Mouse (Mus musculus) MEL (cell line): ENCODE measurements at regions not wholly inside any gene's neighbourhood (a gene's known extent, or its start where the extent isn't known, plus 50 kb on each side); places are given as distances from the start of the nearest gene placed in this dataset.

ENCODE experiments used
- DNase-seq: peaks from one replicate; pipeline ENCODE4 v3.0.0; 2011; ENCODE audit warnings: low read depth, low spot score
- H3K27ac ChIP-seq: 2 replicates; pipeline ENCODE4 v1.5.1; 2012; ENCODE audit warnings: low read depth, mild to moderate bottlenecking, control low read depth, low read length, moderate library complexity; ENCODE audit not compliant: control insufficient read depth
- H3K27me3 ChIP-seq, 2 experiments: fragments of 150-350 bp in 1 of 2; sonication (generic) in 1 of 2; 2 replicates each; pipeline ENCODE4 v1.6.1; 2012; ENCODE audit warnings: low read length in 2 of 2, mild to moderate bottlenecking in 2 of 2, improper control_type of control experiment in 1 of 2, moderate library complexity in 1 of 2; ENCODE audit not compliant: insufficient read depth in 2 of 2, control insufficient read depth in 1 of 2
- H3K36me3 ChIP-seq, 2 experiments: 2 replicates each; pipeline ENCODE4 v1.6.1; 2012 to 2014; ENCODE audit warnings: low read length in 2 of 2, improper control_type of control experiment in 1 of 2, inconsistent platforms in 1 of 2, mild to moderate bottlenecking in 1 of 2; ENCODE audit not compliant: insufficient read depth in 2 of 2, control insufficient read depth in 1 of 2
- H3K4me1 ChIP-seq, 2 experiments: fragments of 150-350 bp in 1 of 2; sonication (generic) in 1 of 2; 2 replicates each; pipeline ENCODE4 v1.6.1; 2012; ENCODE audit warnings: low read length in 2 of 2, improper control_type of control experiment in 1 of 2, mild to moderate bottlenecking in 1 of 2; ENCODE audit not compliant: insufficient read depth in 2 of 2, control insufficient read depth in 1 of 2
- H3K4me3 ChIP-seq, 2 experiments: fragments of 150-350 bp in 1 of 2; sonication (generic) in 1 of 2; 2 replicates each; pipeline ENCODE4 v1.5.1; 2012; ENCODE audit warnings: low read depth in 2 of 2, low read length in 2 of 2, mild to moderate bottlenecking in 2 of 2, moderate library complexity in 2 of 2, control low read depth in 1 of 2, improper control_type of control experiment in 1 of 2; ENCODE audit not compliant: control insufficient read depth in 1 of 2, insufficient read depth in 1 of 2
- H3K79me2 ChIP-seq: 2 replicates; pipeline ENCODE4 v1.6.1; 2012; ENCODE audit warnings: mild to moderate bottlenecking, low read length, moderate library complexity; ENCODE audit not compliant: control insufficient read depth, poor library complexity, insufficient read depth
- H3K9ac ChIP-seq: 2 replicates; pipeline ENCODE4 v1.6.1; 2012; ENCODE audit warnings: low read depth, mild to moderate bottlenecking, control low read depth, low read length, moderate library complexity; ENCODE audit not compliant: control insufficient read depth, poor library complexity, severe bottlenecking
- H3K9me3 ChIP-seq: fragments of 150-350 bp; sonication (generic); replicated peaks from 2 replicates; pipeline ENCODE4 v1.6.1; 2012; ENCODE audit warnings: mild to moderate bottlenecking, low read length, improper control_type of control experiment, moderate library complexity; ENCODE audit not compliant: insufficient read depth
- BHLHE40 ChIP-seq: IDR thresholded peaks from 2 replicates; pipeline ENCODE4 v1.6.1; 2012; ENCODE audit warnings: low read depth, mild to moderate bottlenecking, inconsistent platforms, low read length, improper control_type of control experiment, borderline replicate concordance
- CTCF ChIP-seq, 3 experiments: IDR thresholded peaks in 2 of 3; conservative IDR thresholded peaks in 1 of 3; 2 replicates each; pipeline ENCODE4 v1.5.1; 2011 to 2012; ENCODE audit warnings: low read length in 3 of 3, low read depth in 2 of 3, mild to moderate bottlenecking in 2 of 3, improper control_type of control experiment in 1 of 3, inconsistent platforms in 1 of 3, mixed read lengths in 1 of 3, moderate library complexity in 1 of 3; ENCODE audit not compliant: control insufficient read depth in 1 of 3, insufficient read depth in 1 of 3, poor library complexity in 1 of 3, severe bottlenecking in 1 of 3
- ETS1 ChIP-seq: IDR thresholded peaks from 2 replicates; pipeline ENCODE4 v1.6.1; 2012; ENCODE audit warnings: low read depth, mild to moderate bottlenecking, inconsistent platforms, low read length, improper control_type of control experiment, moderate library complexity
- GATA1 ChIP-seq: IDR thresholded peaks from 2 replicates; pipeline ENCODE4 v1.6.1; 2011; ENCODE audit warnings: low read depth, low read length, improper control_type of control experiment
- HCFC1 ChIP-seq: IDR thresholded peaks from 2 replicates; pipeline ENCODE4 v1.6.1; 2012; ENCODE audit warnings: low read depth, mild to moderate bottlenecking, inconsistent platforms, low read length, improper control_type of control experiment, moderate library complexity
- MAZ ChIP-seq: IDR thresholded peaks from 2 replicates; pipeline ENCODE4 v1.6.1; 2012; ENCODE audit warnings: low read depth, mild to moderate bottlenecking, inconsistent platforms, low read length, improper control_type of control experiment
- RAD21 ChIP-seq: IDR thresholded peaks from 2 replicates; pipeline ENCODE4 v1.6.1; 2011; ENCODE audit warnings: mild to moderate bottlenecking, low read depth, low read length, improper control_type of control experiment
- SIN3A ChIP-seq: IDR thresholded peaks from 2 replicates; pipeline ENCODE4 v1.6.1; 2012; ENCODE audit warnings: low read length, improper control_type of control experiment, inconsistent platforms
- SMC3 ChIP-seq: IDR thresholded peaks from 2 replicates; pipeline ENCODE4 v1.6.1; 2011; ENCODE audit warnings: low read depth, low read length, improper control_type of control experiment
- ZC3H11A ChIP-seq: IDR thresholded peaks from 2 replicates; pipeline ENCODE4 v1.6.1; 2012; ENCODE audit warnings: low read depth, mild to moderate bottlenecking, inconsistent platforms, low read length, improper control_type of control experiment
- ZKSCAN1 ChIP-seq: IDR thresholded peaks from 2 replicates; pipeline ENCODE4 v1.6.1; 2012; ENCODE audit warnings: low read depth, mild to moderate bottlenecking, inconsistent platforms, low read length, improper control_type of control experiment, moderate library complexity

- Histone ChIP-seq H3K4me3 (no peak overlapping the region), H3K9ac (no peak overlapping the region), H3K79me2 (no peaks in the 10 kb centered on the region), H3K4me1 (no peaks in the 10 kb centered on the region), H3K27me3 (no peaks in the 10 kb centered on the region; a peak in 1 of 4 replicates), H3K27ac (no peak overlapping the region), H3K9me3 (no peaks in the 10 kb centered on the region), H3K36me3 (no peaks in the 10 kb centered on the region)
- TF ChIP-seq ZC3H11A (no peak), SIN3A (no peak), ETS1 (no peak), RAD21 (no peak), CTCF (IDR thresholded peaks at IDR 0.05 in 2 of 3, conservative IDR thresholded peaks at IDR 0.05 in 1 of 3; ENCODE audit: control insufficient read depth in 1 of 3, insufficient read depth in 1 of 3, low read depth in 2 of 3, low read length in 3 of 3, poor library complexity in 1 of 3, severe bottlenecking in 1 of 3) (no peak), MAZ (no peak), BHLHE40 (no peak)
- DNase-seq = no peak
These were observed 188.8 kb upstream of the Tank start for GRCm38 (mm10) chr2:61389622-61390021.

GRCm38 (mm10) chr2:61389207-61389606, 189.2 kb upstream of the Tank start:
- Histone ChIP-seq H3K9me3 (no peaks in the 10 kb centered on the region), H3K27me3 (no peaks in the 10 kb centered on the region; a peak in 1 of 4 replicates), H3K36me3 (no peaks in the 10 kb centered on the region), H3K9ac (no peak overlapping the region)
- peak; percentile 7 for DNase-seq
- no peak for TF ChIP-seq ZKSCAN1
- TF ChIP-seq CTCF (IDR thresholded peaks at IDR 0.05 in 2 of 3, conservative IDR thresholded peaks at IDR 0.05 in 1 of 3; ENCODE audit: control insufficient read depth in 1 of 3, insufficient read depth in 1 of 3, low read depth in 2 of 3, low read length in 3 of 3, poor library complexity in 1 of 3, severe bottlenecking in 1 of 3) = no peak
- TF ChIP-seq RAD21 = no peak
- TF ChIP-seq, all 39 proteins: peak for 0
- Histone ChIP-seq H3K27ac (no peak overlapping the region), H3K4me1 (no peaks in the 10 kb centered on the region), H3K79me2 (no peaks in the 10 kb centered on the region), H3K4me3 (no peak overlapping the region)

GRCm38 (mm10) chr2:61387561-61387960, 190.8 kb upstream of the Tank start:
- Histone ChIP-seq H3K4me1 (no peaks in the 10 kb centered on the region), H3K79me2 (no peaks in the 10 kb centered on the region), H3K27ac (no peak overlapping the region), H3K4me3 (no peak overlapping the region), H3K27me3 (no peaks in the 10 kb centered on the region), H3K36me3 (no peaks in the 10 kb centered on the region), H3K9ac (no peak overlapping the region), H3K9me3 (no peaks in the 10 kb centered on the region)
- no peak for DNase-seq
- TF ChIP-seq SMC3 = no peak
- no peak for TF ChIP-seq GATA1
- TF ChIP-seq HCFC1 = no peak
